Mouse (Mus musculus) liver, embryonic 14.5 days (tissue): Measurements from ENCODE around the gene Prpf40a. TPM values are rescaled to one million over a fixed set of nuclear protein-coding genes. Genes with fewer than 3 reads are reported as not detected.

Experiments used
- ATAC-seq: fragments of 200-750 bp; cut with Nextera tagmentation; 2 replicates; pipeline ENCODE4 v1.8.0; 2017; ENCODE audit warnings: moderate number of reproducible peaks, mild to moderate bottlenecking, moderate library complexity; ENCODE audit not compliant: insufficient read depth
- DNase-seq, 3 experiments: peaks; one replicate each; pipeline ENCODE4 v3.0.0-alpha.2; 2012 to 2013; ENCODE audit warnings: low read depth in 3 of 3, low spot score in 3 of 3
- H3K27ac ChIP-seq: fragments of 300-500 bp; sonication (generic); 2 replicates; pipeline ENCODE4 v1.5.1; 2014; ENCODE audit warnings: moderate library complexity, mild to moderate bottlenecking, control low read depth, inconsistent platforms
- H3K27me3 ChIP-seq: fragments of 300-500 bp; sonication (generic); 2 replicates; pipeline ENCODE4 v1.6.1; 2014; ENCODE audit warnings: mild to moderate bottlenecking, low read length, moderate library complexity; ENCODE audit not compliant: control insufficient read depth, insufficient read depth
- H3K36me3 ChIP-seq: fragments of 300-500 bp; sonication (generic); replicated peaks from 2 replicates; pipeline ENCODE4 v1.6.1; 2014; ENCODE audit warnings: low read depth; ENCODE audit not compliant: control insufficient read depth, insufficient read depth
- H3K4me1 ChIP-seq, 2 experiments: fragments of 200-500 bp in 1 of 2; fragments of 300-500 bp in 1 of 2; sonication (generic) in 1 of 2; replicated peaks; 2 replicates each; pipeline ENCODE4 v1.6.1; 2012 to 2014; ENCODE audit warnings: antibody characterized with exemption in 1 of 2, inconsistent platforms in 1 of 2, low read length in 1 of 2; ENCODE audit not compliant: control insufficient read depth in 2 of 2, insufficient read depth in 2 of 2
- H3K4me2 ChIP-seq: fragments of 300-500 bp; sonication (generic); 2 replicates; pipeline ENCODE4 v1.6.1; 2014; ENCODE audit warnings: low read depth, mild to moderate bottlenecking, control low read depth, moderate library complexity
- H3K4me3 ChIP-seq, 2 experiments: fragments of 200-500 bp in 1 of 2; fragments of 300-500 bp in 1 of 2; sonication (generic) in 1 of 2; 2 replicates each; pipeline ENCODE4 v1.5.1; 2012 to 2014; ENCODE audit warnings: low read depth in 2 of 2, low read length in 2 of 2, mild to moderate bottlenecking in 2 of 2, control low read depth in 1 of 2, inconsistent platforms in 1 of 2, moderate library complexity in 1 of 2; ENCODE audit not compliant: insufficient read depth in 1 of 2
- H3K9ac ChIP-seq: fragments of 300-500 bp; sonication (generic); replicated peaks from 2 replicates; pipeline ENCODE4 v1.6.1; 2014; ENCODE audit warnings: mild to moderate bottlenecking, control low read depth, moderate library complexity
- H3K9me3 ChIP-seq: fragments of 300-500 bp; sonication (generic); 2 replicates; pipeline ENCODE4 v1.6.1; 2016; ENCODE audit warnings: low read length, mixed read lengths; ENCODE audit not compliant: control insufficient read depth
- CTCF ChIP-seq: IDR thresholded peaks from 2 replicates; pipeline ENCODE4 v1.5.1; 2016; ENCODE audit warnings: antibody characterized with exemption, low read depth, control low read depth
- EP300 ChIP-seq: IDR thresholded peaks from 2 replicates; pipeline ENCODE4 v1.6.1; 2016; ENCODE audit warnings: antibody characterized with exemption, low read depth
- WGBS: fragments of 180-500 bp; shearing (Covaris S2); extraction: QIAGEN DNeasy Blood & Tissue Kit; methylation state at CpG from one replicate; pipeline ENCODE4 v1.1.7; 2014; ENCODE audit not compliant: insufficient replicate concordance; 5-methylcytosine and 5-hydroxymethylcytosine counted together
- polyA plus RNA-seq, 2 experiments: library from polyadenylated mRNA; depleted of rRNA in 1 of 2; stranded (reverse) in 1 of 2; unstranded in 1 of 2; fragments of >200 nt; fragmentation: Nextera tagmentation in 1 of 2; extraction: Ambion mirVana in 1 of 2; gene quantifications; 2 replicates each; pipeline versions ENCODE4 v1.2.1 to v1.2.3; 2012 to 2014

Prpf40a gene
- polyA plus RNA-seq, 2 experiments = 11.0 to 76.3 TPM

GRCm38 (mm10) chr2:53200164-53200885 lies 9.2 kb upstream of the Prpf40a start:
- no peak overlapping the region for H3K4me2 ChIP-seq

DNA sequence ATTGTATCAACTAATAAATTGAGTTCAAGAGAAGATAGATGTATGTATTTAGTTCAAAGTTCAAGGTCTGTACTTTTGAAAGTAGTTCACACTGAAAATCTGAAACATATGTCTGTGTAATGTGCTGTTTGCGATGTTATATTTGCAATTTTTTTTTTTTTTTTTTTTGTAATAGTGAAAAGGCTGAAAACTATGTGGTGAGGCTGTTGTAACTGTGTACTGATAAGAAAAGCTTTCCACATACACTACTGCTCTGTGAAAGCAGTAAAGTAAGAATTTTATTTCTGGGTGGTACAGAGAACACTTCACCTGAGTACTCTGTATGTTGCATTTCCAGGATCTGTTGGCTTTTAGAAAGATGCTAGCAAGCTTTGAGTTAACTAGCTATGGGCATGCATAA lies 8.1 kb upstream of the Prpf40a start:
- WGBS = 84% methylated on average over 1 of the region's 1 CpGs
- H3K4me3 ChIP-seq = no peak overlapping the region
- H3K36me3 ChIP-seq = peaks cover 32% of the 10 kb centered on the region
- no peak for DNase-seq
- no peaks in the 10 kb centered on the region for H3K9me3 ChIP-seq
- no peaks in the 10 kb centered on the region for H3K4me1 ChIP-seq
- H3K27ac ChIP-seq = no peak overlapping the region
- no peaks in the 10 kb centered on the region for H3K27me3 ChIP-seq
- no peak overlapping the region for H3K9ac ChIP-seq
- H3K4me2 ChIP-seq = no peak overlapping the region
- TF ChIP-seq CTCF (no peak), EP300 (no peak)
- ATAC-seq = no peak

More at GRCm38 (mm10) chr2:53200164-53200885, 9.2 kb upstream of the Prpf40a start:
- ATAC-seq (no peak), DNase-seq (no peak)
- Histone ChIP-seq H3K27ac (no peak overlapping the region), H3K36me3 (peaks cover 30% of the 10 kb centered on the region), H3K27me3 (no peaks in the 10 kb centered on the region), H3K4me1 (no peaks in the 10 kb centered on the region), H3K9ac (no peak overlapping the region), H3K4me3 (no peak overlapping the region), H3K9me3 (no peaks in the 10 kb centered on the region)
- WGBS = 72% methylated on average over 4 of the region's 4 CpGs
- TF ChIP-seq EP300 = no peak
- no peak for TF ChIP-seq CTCF

DNA sequence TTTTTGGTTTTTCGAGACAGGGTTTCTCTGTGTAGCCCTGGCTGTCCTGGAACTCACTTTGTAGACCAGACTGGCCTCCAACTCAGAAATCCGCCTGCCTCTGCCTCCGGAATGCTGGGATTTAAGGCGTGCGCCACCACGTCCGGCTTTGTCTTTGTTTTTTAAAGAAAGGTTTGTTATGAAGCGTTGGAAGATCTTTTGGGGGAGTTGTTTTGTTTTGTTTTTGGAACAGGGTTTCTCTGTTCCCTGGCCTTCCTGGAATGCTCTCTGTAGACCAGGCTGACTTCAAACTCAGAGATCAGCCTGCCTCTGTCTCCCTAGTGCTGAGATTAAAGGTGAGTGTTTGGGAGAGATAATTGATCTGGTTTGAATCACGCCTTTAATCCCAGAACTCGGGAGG lies 5.3 kb upstream of the Prpf40a start:
- Histone ChIP-seq H3K36me3 (peaks cover 31% of the 10 kb centered on the region), H3K9ac (no peak overlapping the region), H3K4me1 (peaks cover 0 to 2% of the 10 kb centered on the region in 2 experiments; a peak in 1 of 4 replicates), H3K4me3 (no peak overlapping the region), H3K4me2 (no peak overlapping the region), H3K27ac (no peak overlapping the region), H3K27me3 (no peaks in the 10 kb centered on the region), H3K9me3 (no peaks in the 10 kb centered on the region)
- ATAC-seq (no peak), DNase-seq (no peak)
- TF ChIP-seq EP300 = no peak
- TF ChIP-seq CTCF = no peak
- WGBS = 80% methylated on average over 10 of the region's 10 CpGs

DNA sequence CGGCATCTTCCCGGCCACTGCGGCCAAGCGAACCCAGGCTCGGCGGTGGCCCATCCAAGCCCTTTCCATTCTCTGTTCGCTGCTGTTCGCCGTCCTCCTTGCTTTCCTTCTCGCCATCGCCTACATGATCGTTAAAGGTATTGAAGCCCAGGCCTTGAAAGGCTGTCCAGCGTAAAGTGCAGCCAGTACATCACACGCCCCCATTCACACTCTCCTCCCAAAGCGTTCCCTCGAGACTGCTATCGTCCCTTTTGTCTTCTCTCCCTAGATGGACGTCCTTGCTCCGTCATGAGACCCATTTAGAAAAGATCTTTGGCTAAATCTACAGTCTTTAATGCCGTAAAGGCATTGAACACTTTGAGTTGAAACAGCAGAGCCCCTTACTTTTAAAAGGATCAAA lies 1.3 kb upstream of the Prpf40a start:
- Histone ChIP-seq H3K27me3 (no peaks in the 10 kb centered on the region), H3K9me3 (no peaks in the 10 kb centered on the region), H3K27ac (peak overlapping the region; percentile 8), H3K4me2 (peak overlapping the region; percentile 65), H3K4me3 (peak overlapping the region; percentile 78 to 86), H3K9ac (peak overlapping the region; percentile 96), H3K4me1 (peaks cover 0 to 6% of the 10 kb centered on the region in 2 experiments; a peak in 3 of 4 replicates), H3K36me3 (peaks cover 23% of the 10 kb centered on the region)
- under 1% methylated on average over 19 of the region's 20 CpGs for WGBS
- no peak for ATAC-seq
- DNase-seq = peak; percentile 17 to 29 (median 19)
- TF ChIP-seq EP300 (no peak), CTCF (no peak)

GRCm38 (mm10) chr2:53191523-53192220 lies 588 bp upstream of the Prpf40a start, which contains the start of gene Arl6ip6:
Gene Arl6ip6 (plus strand): TSS chr2:53191726.
- under 1% methylated on average over 82 of the region's 82 CpGs for WGBS

More at GRCm38 (mm10) chr2:53191523-53192220, 588 bp upstream of the Prpf40a start, which contains the start of gene Arl6ip6:
- no peak for TF ChIP-seq CTCF
- TF ChIP-seq EP300 = peak; percentile 5; the same call in 1 of the 2 replicates
- Histone ChIP-seq H3K4me3 (peak within 1 kb of the TSS; percentile 78 to 86), H3K36me3 (peaks cover 17% of the 10 kb centered on the region), H3K4me1 (peaks cover 0 to 6% of the 10 kb centered on the region in 2 experiments; a peak in 3 of 4 replicates), H3K27me3 (no peaks in the 10 kb centered on the region), H3K4me2 (peak within 1 kb of the TSS; percentile 65), H3K9me3 (no peaks in the 10 kb centered on the region), H3K27ac (peak within 1 kb of the TSS; percentile 81), H3K9ac (peak within 1 kb of the TSS; percentile 96)
- DNase-seq = peak; percentile 84 to 87 (median 85)
- ATAC-seq = peak; percentile 78
